In the genomic region with DNA sequence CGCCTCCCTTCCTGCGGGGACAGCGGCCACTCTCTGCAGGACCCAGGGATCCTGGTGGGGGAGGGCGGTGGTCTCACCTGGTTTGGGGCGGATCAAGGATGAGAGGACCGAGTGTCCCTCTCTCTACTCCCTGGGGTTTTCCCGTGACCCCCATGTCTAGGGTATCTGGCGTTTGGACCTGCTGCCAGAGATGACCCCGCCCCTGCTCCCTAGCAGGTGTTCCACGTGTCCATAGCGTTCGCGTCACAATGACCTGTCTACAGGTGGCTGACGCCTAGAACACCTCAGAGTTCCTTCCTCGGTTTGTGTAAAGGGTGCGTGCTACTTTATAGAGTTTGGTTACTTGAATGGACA, we compare ENCODE assay signal across 8 mouse cellular contexts. TPM values are rescaled to one million over a fixed set of nuclear protein-coding genes. Genes with fewer than 3 reads are reported as not detected.
DNase-seq lines count a peak whose midpoint lies in the region; ATAC-seq and TF ChIP-seq lines count a peak whose summit lies in the region.

A gene (minus strand): TSS at position 193 of the 354 bp plus-strand sequence.

- no peak for TF ChIP-seq CTCF in kidney, adult 2 months (conservative IDR thresholded peaks at IDR 0.05; ENCODE audit: insufficient read depth, insufficient read length, low read depth, low read length)

- peak within 1 kb of the TSS; percentile 11; the same call in 1 of the 2 replicates for H3K27ac ChIP-seq in kidney, adult 2 months (ENCODE audit: insufficient read depth, low read depth, low read length)
- no peak within 1 kb of the TSS for H3K27ac ChIP-seq in embryonic facial prominence, embryonic 11.5 days (replicated peaks; ENCODE audit: low read depth, low read length)
- no peak within 1 kb of the TSS for H3K27ac ChIP-seq in liver, embryonic 16.5 days (ENCODE audit: low read length)
- H3K27ac ChIP-seq in stomach, embryonic 14.5 days (ENCODE audit: low read length), result peak within 1 kb of the TSS; percentile 48; the same call in 1 of the 2 replicates

- H3K4me2 ChIP-seq in embryonic facial prominence, embryonic 11.5 days (ENCODE audit: low read depth, low read length), result peak within 1 kb of the TSS; percentile 90
- peak within 1 kb of the TSS; percentile 69 for H3K4me2 ChIP-seq in liver, embryonic 16.5 days (ENCODE audit: low read depth, low read length)
- peak within 1 kb of the TSS; percentile 94 for H3K4me2 ChIP-seq in stomach, embryonic 14.5 days (replicated peaks; ENCODE audit: low read depth, low read length)

- no peaks in the 10 kb centered on the region for H3K9me3 ChIP-seq in embryonic facial prominence, embryonic 11.5 days (replicated peaks; ENCODE audit: control insufficient read depth, low read length)
- H3K9me3 ChIP-seq in liver, embryonic 16.5 days (replicated peaks; ENCODE audit: control insufficient read depth, low read length), result no peaks in the 10 kb centered on the region
- no peaks in the 10 kb centered on the region for H3K9me3 ChIP-seq in stomach, embryonic 14.5 days (ENCODE audit: control insufficient read depth, low read depth, low read length)

- no peaks in the 10 kb centered on the region for H3K4me1 ChIP-seq in kidney, adult 2 months (ENCODE audit: control insufficient read depth, insufficient read depth, low read length)
- no peaks in the 10 kb centered on the region for H3K4me1 ChIP-seq in embryonic facial prominence, embryonic 11.5 days (ENCODE audit: control insufficient read depth, insufficient read depth, low read length)
- no peaks in the 10 kb centered on the region for H3K4me1 ChIP-seq in liver, embryonic 16.5 days (ENCODE audit: control insufficient read depth, low read depth, low read length)
- 0 out of 2 replicates have a peak, but pooled peaks cover 3% of the 10 kb centered on the region for H3K4me1 ChIP-seq in stomach, embryonic 14.5 days (ENCODE audit: control insufficient read depth, insufficient read depth, low read length)

- no peak for TF ChIP-seq POLR2A in kidney, adult 2 months (IDR thresholded peaks at IDR 0.05; ENCODE audit: low read depth, low read length)

- no peaks in the 10 kb centered on the region for H3K27me3 ChIP-seq in kidney, adult 2 months (replicated peaks; ENCODE audit: control insufficient read depth, insufficient read depth, low read length)
- no peaks in the 10 kb centered on the region for H3K27me3 ChIP-seq in embryonic facial prominence, embryonic 11.5 days (ENCODE audit: control insufficient read depth, insufficient read depth, low read length)
- H3K27me3 ChIP-seq in liver, embryonic 16.5 days (ENCODE audit: control insufficient read depth, insufficient read depth, low read depth, low read length), result peaks cover 26% of the 10 kb centered on the region
- no peaks in the 10 kb centered on the region for H3K27me3 ChIP-seq in stomach, embryonic 14.5 days (ENCODE audit: control insufficient read depth, insufficient read depth, low read length)

- H3K9ac ChIP-seq in embryonic facial prominence, embryonic 11.5 days (replicated peaks; ENCODE audit: low read length), result peak within 1 kb of the TSS; percentile 75
- peak within 1 kb of the TSS; percentile 41 for H3K9ac ChIP-seq in liver, embryonic 16.5 days (ENCODE audit: low read depth, low read length)
- H3K9ac ChIP-seq in stomach, embryonic 14.5 days (replicated peaks; ENCODE audit: low read depth, low read length), result peak within 1 kb of the TSS; percentile 50

- 3% methylated on average over 16 of the region's 16 CpGs for WGBS in kidney, adult 2 months
- WGBS in embryonic facial prominence, embryonic 11.5 days, result 4% methylated on average over 13 of the region's 16 CpGs
- 2% methylated on average over 16 of the region's 16 CpGs for WGBS in liver, embryonic 16.5 days (ENCODE audit: insufficient replicate concordance)
- 2% methylated on average over 13 of the region's 16 CpGs for WGBS in stomach, embryonic 14.5 days

- no peaks in the 10 kb centered on the region for H3K36me3 ChIP-seq in kidney, adult 2 months (ENCODE audit: control insufficient read depth, insufficient read depth, low read length)
- no peaks in the 10 kb centered on the region for H3K36me3 ChIP-seq in embryonic facial prominence, embryonic 11.5 days (replicated peaks; ENCODE audit: control insufficient read depth, insufficient read depth, low read depth, low read length)
- no peaks in the 10 kb centered on the region for H3K36me3 ChIP-seq in liver, embryonic 16.5 days (ENCODE audit: control insufficient read depth, insufficient read depth)
- H3K36me3 ChIP-seq in stomach, embryonic 14.5 days (ENCODE audit: control insufficient read depth, insufficient read depth, low read length), result no peaks in the 10 kb centered on the region

- DNase-seq in kidney, adult 2 months, result no peak
- no peak for DNase-seq in kidney, postnatal 4 days
- DNase-seq in R1 (ENCODE audit: low read depth, low spot score), result peak; percentile 60
- peak; percentile 9 for DNase-seq in embryonic facial prominence, embryonic 11.5 days (ENCODE audit: low spot score)
- DNase-seq in induced T-regulatory cell, adult 2 months (ENCODE audit: low read depth), result peak; percentile 27
- DNase-seq in right cerebral cortex, adult 18-20 months, result no peak

- ATAC-seq in embryonic facial prominence, embryonic 11.5 days (replicated peaks; ENCODE audit: insufficient number of reproducible peaks, low FRiP score, low TSS enrichment, low read depth), result peak; percentile 70
- peak; percentile 35; the same call in 1 of the 2 replicates for ATAC-seq in liver, embryonic 16.5 days (ENCODE audit: low read depth)
- peak; percentile 70 for ATAC-seq in stomach, embryonic 14.5 days (ENCODE audit: insufficient number of reproducible peaks, insufficient read depth, low FRiP score, low read depth)

- H3K4me3 ChIP-seq in kidney, adult 2 months (ENCODE audit: insufficient read depth, low read depth, low read length), result peak within 1 kb of the TSS; percentile 55
- H3K4me3 ChIP-seq in embryonic facial prominence, embryonic 11.5 days (ENCODE audit: low read depth, low read length), result peak within 1 kb of the TSS; percentile 74
- peak within 1 kb of the TSS; percentile 63 for H3K4me3 ChIP-seq in liver, embryonic 16.5 days (ENCODE audit: low read depth, low read length)
- H3K4me3 ChIP-seq in stomach, embryonic 14.5 days (ENCODE audit: low read depth, low read length), result peak within 1 kb of the TSS; percentile 60

RNA-seq across cellular contexts. Expression of the gene that starts here (rescaled TPM):
- polyA plus RNA-seq in kidney, adult 2 months (2012; rRNA removed), result 3.3 and 6.1 TPM in 2 replicates
- 20.4 and 21.4 TPM in 2 replicates for polyA plus RNA-seq in embryonic facial prominence, embryonic 11.5 days (2014; fragmentation: Nextera tagmentation; extraction: Ambion mirVana)
- 5.5 and 5.6 TPM in 2 replicates for polyA plus RNA-seq in liver, embryonic 16.5 days (2015; fragmentation: Nextera tagmentation; extraction: Ambion mirVana)
- polyA plus RNA-seq in stomach, embryonic 14.5 days (2014; fragmentation: Nextera tagmentation; extraction: Ambion mirVana), result 25.4 and 25.6 TPM in 2 replicates

Comparison
In these comparisons a context has a peak if more than half of its experiments do, and no peak if none do; other contexts are left out.
1. DNase-seq: peak in R1 (single experiment), embryonic facial prominence, embryonic 11.5 days (single experiment) and induced T-regulatory cell, adult 2 months (single experiment); none in kidney, adult 2 months (single experiment), kidney, postnatal 4 days (0 of 2) and right cerebral cortex, adult 18-20 months (single experiment).
2. H3K27ac ChIP-seq: peak in kidney, adult 2 months (single experiment) and stomach, embryonic 14.5 days (single experiment); none in embryonic facial prominence, embryonic 11.5 days (single experiment) and liver, embryonic 16.5 days (single experiment).
3. Peak in every context shown above with its lines, with median percentiles within 50 percentile points of each other: H3K4me3 ChIP-seq, ATAC-seq, H3K4me2 ChIP-seq and H3K9ac ChIP-seq.